Mouse (Mus musculus) c-Kit-positive CD71-positive TER-119-negative erythroid progenitor cells, embryonic 14.5 days (primary cell): ENCODE measurements around the gene Pnpla8.
"Not testable (repeated sequence)": the region's sequence is repeated elsewhere in the genome, so short reads cannot be mapped to it uniquely, and the experiment has no call there.

Source experiments
- DNase-seq: peaks from one replicate; pipeline ENCODE4 v3.0.0-alpha.2; 2013; ENCODE audit warnings: low read depth

Pnpla8 gene

DNA sequence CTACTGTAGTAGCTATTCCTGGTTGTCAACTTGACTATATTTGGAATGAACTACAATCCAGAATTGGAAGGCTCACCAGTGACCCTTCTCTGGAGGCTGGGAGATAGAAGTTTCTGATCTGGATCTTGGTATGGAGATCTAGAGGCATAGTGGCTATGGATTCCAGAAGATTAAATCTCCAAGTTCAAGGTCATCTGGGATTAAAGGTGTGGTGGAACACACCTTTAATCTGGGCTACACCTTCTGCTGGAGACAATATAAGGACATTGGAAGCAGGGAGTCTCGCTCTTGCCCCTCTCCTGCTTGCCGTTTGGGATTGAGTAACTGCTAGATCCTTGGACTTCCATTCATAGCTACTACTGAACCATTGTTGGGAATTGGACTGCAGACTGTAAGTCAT is at the start of gene Pnpla8:
Gene Pnpla8, plus strand, starts transcription at position 301 of the 400 bp plus-strand sequence.
- not testable (repeated sequence) for DNase-seq

DNA sequence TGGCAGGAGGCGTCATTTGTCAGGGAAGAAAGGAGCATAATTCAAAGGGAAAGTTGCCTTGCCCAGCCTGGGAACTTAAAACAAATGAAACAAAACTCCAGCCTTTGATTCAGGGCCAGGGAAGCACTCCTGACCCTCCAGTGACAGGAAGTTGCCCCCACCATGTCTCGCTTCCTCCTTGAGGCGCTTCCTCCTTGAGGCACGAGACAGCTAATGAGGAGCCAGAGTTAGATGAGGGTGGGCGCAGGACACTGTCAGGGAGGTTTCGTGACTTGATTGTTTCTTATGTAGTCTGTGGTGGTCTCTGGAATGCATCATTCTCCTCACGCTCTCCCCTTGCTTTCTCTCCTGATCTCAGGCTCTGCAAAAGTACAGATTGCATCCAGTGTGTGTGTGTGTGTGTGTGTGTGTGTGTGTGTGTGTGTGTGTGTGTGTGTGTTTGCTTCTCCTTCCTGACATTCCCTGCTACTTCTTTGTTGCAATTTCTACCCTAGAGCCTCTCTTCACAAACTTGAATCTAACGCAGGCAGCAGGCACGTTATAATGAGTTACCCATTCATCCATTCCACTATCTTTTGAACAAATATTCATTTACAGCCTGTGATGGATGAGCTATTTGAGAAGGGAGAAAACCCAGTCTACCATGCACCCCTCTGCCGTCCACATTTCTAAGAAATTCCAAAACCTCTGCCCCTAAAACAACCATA is 44.7 kb upstream of the Pnpla8 start:
- no peak for DNase-seq

DNA sequence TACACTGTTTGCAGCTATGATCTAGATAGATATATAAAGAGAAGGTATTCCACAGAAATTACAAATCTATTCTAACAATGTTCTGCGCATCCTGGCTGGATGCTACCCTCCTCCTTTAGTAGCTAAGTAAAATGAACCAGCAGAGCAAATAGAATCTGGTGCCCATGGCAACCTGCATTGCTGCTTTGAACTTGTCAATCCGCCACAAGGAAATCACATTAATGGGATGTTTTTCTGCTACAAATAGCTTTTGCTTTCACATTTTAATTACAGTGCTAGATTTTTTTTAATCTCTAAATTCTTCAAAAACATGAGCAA is 44.2 kb upstream of the Pnpla8 start:
- no peak for DNase-seq

DNA sequence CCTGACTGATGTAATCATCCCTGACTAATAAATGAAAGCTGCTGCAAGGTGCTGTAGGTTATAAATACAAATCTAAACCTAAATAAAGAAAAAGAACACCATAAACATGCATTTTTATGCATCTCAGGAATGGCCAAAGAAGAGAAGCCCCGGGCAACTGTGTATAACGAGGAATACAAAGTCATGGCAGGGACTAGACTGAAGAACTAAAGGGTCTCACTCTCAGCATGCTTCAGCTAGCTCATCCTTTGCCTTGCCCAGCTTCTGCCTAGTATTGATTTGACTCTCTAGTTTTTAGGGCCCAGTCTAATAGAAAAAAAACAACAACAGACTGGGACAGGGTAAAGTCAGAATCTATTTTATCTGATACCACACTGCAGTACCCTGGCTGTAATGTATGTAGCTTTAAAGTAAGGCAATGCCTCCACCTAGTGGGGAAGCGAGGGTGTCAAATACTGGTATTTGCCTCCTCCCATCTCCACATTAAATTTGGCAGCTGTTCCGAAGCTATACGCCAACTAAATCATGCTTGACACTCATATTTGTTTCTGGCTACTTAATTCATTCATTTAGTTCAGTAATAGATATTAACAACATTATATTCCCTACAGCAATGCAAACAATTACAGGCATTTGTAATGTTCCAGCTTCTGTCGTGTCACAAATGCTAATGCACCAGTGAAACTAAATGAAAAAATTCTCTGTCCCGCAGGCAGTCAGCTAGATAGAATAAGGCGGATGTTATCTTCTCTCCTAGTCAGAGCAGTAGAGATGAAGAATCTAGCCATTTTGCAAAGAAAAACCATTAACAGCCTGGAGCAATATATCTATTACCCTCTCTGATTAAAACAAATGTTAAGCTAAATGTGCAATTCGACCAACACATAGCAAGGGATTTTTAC is 39.8 kb upstream of the Pnpla8 start:
- DNase-seq, result no peak

DNA sequence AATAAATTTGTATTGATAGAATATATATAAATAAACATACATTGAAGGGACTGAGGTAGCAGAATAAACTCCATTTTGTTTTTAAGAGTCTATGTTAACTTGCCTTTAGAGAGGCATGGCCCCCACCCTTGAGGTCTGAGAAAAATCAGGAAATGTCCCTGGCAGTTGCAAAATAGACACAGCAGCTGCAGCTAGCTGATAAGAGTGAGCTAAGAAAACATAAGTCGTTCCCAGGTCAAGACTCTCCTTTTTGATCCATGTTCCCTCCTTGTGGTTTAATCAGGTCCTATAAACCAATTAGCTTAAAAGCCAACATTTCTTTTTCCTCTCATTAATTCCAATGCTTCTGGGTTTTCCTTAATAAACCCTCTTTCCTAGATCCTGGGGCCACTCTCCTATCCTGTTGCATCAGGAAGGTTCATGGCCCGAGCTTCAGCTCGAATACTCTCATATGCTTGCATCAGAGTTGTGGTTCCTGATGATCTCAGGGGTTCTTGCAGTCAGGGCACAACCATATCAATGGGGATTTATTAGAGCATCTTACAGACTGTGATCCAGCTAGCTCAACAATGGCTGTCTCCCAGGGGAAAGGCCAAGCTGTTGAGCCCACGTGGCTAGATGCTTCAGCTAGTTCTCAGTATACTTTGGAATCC is 23.2 kb upstream of the Pnpla8 start:
- peak; percentile 57 for DNase-seq

DNA sequence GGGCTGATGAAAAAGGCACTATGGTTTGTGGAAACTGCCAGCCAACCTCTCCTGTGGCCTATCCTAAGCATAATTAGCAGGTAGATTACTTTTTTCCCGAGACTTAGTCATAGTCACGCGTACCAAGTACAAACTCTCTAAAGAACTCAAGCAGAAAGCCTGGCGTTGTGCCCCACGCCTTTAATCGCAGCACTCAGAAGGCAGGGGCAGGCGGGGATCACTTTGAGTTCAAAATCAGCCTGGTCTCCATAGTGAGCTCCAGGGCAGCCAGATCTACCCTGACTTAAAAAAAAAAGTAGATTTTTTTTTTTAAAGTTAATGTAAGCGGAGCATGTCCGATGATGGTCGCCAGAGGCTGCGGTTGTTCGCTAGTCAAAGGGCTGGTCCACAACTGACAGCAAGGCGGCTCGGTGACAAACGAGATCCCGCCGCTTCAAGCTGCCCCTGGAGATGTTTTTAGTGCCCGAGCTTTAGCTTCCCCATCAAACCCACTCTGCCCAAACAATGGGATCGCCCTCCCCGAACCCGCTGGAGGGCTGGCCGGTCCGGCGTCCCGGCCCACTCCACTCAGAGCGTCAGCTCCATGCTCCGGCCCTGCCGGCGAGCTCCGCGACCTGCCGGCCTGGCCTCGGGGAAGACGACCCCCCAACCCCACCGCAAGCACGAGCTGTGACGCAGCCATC is 11.9 kb upstream of the Pnpla8 start:
- DNase-seq, result no peak

DNA sequence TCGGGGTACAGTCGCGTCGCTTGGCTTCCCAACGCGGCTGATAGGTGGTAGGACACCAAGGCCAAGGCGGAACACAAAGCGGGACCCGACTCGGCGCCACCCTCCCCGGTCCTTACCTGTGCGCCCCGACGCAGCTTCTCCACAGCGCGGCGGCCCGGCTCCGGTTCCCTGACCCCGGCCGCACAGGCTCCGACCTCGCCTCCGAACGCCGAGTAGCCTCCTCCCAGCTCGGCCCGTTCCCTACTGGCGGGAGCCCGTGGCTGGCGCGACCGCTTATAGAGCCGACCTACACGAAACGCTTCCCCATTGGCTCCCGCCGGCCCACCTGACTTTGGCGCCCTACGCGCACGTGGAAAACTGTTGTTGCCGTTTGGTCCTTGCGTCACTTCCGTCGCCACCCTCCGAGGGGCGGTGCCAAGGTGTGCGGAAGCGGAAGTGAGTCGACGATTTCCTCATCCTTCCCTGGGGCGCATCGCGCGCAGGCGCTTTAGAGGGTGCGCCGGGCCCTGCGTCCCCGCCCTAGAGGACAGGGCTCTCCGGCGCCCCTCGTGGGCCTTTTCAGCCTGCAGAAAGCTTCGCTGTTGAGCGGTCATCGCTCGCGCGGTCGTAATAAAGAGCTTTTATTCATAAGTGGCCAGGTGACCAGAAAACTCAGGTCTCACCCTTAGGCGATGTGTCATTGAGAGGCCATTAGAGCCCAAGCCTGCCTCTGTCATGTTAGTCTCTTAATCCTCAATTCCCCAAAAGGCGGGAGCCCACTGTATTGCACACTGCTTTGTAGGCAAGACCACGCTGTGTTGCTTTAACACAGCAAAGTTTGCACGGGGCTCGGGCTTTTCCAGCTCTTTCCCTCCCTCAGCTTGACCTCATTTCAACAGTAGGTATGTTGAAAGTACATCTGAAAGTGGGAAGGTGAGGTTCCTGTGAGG is 11.1 kb upstream of the Pnpla8 start, which contains the start of gene Dnajb9:
Gene Dnajb9, minus strand, starts transcription at position 503 of the 929 bp plus-strand sequence.
- DNase-seq, result peak; percentile 98

DNA sequence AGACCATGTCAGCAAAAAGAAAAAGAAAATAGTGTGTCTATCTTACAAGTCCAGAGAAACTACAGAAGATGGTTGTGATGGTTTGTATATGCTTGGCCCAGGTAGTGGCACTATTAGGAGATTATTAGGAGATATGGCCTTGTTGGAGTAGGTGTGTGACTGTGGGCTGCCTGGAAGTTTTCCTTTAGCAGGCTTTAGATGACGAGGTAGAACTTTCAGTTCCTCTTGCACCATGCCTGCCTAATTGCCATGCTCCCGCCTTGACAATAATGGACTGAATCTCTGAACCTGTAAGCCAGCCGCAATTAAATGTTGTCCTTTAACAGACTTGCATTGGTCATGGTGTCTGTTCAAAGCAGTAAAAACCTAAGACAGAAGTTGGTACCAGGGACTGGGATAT is 9.6 kb upstream of the Pnpla8 start:
- no peak for DNase-seq

DNA sequence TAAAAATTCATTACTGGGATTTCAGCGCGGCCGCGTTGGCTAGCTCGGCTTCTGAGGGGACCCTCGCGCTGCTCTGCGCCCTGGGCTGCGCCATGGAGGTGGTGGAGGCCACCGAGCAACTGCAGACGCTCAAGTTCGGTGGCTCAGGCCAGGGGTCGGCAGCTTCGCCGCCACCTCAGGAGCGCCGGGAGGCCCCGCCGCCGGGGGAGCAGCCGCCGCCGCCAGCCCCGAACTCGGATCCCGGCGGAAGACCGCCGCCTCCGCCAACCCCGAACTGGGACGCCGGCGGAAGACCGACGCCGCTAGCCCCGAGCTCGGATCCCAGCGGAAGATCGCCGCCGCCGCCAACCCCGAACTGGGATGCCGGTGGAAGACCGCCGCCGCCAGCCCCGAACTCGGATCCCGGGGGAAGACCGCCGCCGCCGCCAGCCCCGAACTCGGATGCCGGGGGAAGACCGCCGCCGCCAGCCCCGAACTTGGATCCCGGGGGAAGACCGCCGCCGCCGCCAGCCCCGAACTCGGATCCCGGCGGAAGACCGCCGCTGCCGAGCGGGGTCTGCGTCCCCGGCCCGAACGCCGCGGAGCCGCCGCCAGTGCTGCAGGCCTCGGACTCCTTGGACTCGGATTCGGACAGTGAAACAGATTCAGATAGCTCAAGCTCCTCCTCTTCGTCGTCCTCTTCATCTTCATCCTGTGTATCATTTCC is 634 bp downstream of the Pnpla8 start:
- no peak for DNase-seq

DNA sequence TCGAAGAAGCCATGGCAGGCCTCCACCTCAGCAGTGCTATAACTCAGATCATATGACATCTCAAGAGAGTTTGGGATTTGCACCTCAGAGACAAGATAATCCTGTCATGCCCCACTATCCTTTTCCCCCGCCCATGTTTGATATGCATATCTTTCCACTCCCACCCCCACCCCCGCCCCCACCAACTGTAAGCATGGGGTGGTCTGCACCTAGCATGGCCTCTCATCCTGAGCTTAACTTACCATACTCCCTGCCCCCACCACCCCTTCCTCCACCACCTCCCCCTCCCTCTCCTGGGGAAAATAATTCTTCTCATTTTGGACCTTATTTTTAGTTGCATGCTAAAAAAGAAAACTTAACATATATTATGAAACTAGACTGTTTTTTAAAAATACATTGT is 1.9 kb downstream of the Pnpla8 start:
- no peak for DNase-seq

DNA sequence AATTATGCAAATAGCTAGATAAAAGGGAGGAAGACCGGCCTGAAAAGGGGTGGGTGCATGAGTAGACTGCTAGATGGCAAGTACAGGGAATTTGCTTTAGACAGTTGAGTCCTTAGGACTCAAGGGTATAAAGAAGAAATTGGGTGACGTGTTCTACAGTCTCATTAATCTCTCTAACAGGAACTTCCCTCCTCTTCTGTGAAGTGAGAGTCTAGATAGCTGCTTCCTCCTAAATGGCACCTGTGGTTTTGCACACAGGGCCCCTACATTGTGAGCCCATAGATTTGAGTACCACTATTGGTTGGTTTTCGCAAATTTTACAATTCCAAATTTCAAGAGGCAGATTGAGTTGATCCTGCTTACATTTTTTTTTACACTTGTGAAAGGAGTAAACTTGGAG is 3.5 kb downstream of the Pnpla8 start:
- no peak for DNase-seq

DNA sequence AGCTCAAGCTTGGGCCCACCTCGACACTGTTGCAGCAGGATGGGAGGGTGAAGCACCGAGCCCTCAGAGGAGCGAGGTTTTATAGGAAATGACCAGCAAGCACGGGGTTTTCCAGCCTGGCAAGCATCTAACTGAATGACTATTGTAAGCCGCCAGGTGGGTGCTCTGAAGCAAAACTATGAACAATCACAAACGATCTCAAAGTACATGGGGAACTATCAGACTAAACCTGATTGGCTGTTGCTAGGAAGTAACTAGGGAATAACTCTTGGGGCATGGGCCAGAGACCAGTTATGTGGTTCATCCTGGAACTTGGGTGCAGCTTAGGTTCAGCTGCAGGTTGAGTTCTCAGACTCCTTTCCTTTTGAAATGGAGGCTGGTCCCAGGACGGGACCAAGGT is 19.9 kb downstream of the Pnpla8 start:
- no peak for DNase-seq

DNA sequence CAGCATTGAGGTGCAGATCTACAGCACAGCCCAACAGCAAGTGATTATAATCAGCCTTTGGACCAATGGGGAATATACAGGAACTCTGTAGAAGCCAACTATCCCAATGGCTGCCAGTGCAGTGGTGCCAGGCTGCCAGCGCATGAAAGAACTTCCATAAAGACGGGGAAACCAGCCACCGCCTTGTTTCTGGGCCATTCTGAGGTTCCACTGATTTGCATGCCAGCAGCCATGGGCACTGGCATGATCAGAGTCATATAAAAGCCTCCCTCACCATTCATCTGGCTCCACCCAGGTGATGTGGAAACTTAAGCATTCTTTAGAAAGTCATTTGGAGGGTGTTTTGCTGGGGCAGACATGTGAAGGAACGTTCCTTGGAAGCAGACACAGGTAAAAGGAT is 21.2 kb downstream of the Pnpla8 start:
- DNase-seq, result no peak

DNA sequence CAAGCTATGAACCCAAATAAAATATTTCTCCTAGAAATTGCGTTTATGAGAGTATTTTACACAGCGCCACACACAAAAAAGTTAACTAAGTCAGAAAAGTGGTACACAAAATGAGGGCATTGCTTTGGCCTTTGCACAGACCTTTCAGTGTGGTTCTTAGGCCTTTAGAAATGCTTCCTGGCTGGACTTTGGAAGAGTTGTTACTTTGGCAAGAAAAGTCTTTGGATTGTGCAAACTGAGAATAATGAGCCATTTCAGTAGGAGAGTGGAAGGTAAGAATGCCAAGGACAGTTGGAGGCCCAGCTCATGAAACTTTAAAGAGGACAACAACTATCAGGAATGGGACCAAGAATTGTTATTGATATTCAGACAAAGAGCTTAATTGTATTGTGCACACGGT is 24.6 kb downstream of the Pnpla8 start:
- no peak for DNase-seq

DNA sequence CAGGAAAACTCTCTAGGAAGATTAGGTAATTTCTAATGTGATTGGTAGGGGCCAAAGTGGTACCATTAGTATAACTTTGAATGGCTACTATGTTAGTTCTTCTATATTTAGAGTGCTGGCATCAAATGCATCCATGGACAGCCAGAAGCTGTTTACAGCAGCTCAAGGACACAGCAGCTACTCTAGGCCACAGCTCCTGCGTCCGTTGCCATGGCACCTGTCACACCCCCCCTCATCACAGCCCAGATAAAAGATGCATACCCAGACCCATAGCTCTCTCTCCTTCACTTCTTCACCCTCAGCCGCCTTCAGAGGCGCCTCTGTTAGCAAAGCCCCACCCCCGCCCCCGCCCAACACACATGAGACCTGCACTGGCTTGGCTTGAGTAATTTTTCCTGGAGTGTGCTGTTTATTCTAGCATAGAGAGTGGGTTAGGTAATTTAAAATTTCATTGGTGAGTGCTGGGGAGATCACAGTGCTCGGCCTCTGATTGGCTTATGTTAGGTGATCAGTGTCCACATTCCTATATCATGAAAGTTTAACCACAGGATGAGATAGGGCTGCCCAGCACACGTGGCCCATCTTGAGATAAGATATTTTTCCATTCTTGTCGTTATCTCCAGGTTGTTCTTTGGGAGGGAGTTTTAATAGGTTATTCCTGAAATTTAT is 27.3 kb downstream of the Pnpla8 start:
- no peak for DNase-seq

DNA sequence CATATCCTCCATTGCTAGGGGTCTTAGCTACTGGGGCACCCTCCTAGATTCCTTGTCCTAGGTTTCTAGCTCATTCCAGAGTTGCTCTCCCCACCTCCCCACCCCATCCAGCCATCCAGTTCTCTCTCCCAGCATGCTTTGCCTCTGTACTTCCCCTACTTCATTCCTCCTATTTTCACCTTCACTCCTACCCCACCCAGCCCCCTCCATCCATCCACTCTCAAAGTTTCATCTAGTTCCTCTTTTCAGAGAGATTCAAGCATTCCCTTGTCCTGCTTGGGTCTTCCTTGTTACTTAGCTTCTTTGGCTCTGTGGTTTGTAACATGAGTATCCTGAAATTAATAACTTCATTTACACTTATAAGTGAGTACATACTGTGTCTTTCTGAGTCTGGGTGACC is 41.4 kb downstream of the Pnpla8 start:
- DNase-seq, result no peak

DNA sequence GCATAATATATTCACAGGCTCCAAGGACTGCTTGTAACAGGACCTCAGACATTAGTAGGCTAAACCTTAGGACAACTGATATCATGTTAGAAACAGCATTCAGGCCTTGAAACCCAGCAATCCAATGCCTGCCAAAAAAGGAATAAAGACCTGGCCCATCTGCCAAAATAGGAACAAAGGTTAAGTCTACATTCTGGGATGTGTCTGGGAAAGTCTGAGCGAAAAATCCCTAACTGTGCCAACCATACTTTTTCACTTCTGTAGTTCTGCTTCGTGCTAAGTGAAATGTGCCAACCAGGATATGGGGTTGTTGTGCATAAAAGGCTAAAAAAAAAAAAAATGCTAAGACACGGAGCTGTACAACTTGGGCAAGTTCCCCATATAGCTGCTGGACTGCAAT is 44.5 kb downstream of the Pnpla8 start:
- DNase-seq, result no peak

DNA sequence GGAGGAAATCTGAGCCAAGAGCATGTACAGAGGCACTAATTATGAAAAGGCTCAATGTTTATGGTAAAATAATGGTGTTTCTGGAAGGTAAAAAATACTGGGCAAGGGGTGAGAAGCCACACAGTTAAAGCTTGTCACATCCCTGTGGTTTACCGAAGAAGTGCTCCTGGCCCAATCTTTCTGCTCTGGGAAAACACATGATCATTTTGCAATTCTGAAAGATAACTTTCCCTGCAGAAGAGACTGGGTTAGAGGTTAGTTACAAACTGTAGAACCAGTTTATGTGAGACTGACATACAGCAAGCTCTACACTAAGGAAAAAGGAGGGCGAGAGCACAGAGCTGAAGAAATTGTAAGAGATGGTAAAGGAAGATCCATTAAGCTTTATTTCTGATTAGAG is 46.0 kb downstream of the Pnpla8 start:
- no peak for DNase-seq

DNA sequence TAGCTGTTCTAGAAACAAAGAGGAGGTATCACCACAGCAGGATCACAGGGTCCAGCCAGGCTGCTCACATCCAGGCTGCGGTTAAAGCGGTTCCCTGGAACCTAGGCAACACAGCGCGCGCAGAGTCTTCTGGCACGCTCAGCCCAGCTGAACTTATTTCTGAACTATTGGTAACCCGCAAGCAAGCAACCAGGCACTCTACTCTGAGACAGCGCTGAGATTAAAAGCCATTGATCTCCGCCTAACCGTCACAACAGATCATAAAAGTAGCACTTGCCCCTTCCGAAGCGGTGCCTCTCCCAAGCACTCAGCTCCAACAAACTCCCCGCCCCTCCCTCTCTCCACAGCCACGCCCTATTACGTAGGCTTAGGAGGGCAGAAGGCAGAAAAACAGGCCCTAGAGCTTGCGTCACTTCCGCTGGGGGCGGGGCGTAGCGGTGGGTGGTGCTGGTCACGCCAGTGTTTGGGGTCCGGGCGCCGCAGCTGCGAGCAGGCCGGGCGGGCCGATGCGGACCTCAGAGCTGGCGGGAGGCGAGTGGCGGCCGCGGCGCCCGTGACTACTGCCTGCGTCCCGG is 47.6 kb downstream of the Pnpla8 start:
- peak; percentile 97 for DNase-seq
